Mouse (Mus musculus) layer of hippocampus, adult 18-20 months (tissue): ENCODE results near the gene Rtl5. TPM values are rescaled to one million over a fixed set of nuclear protein-coding genes. Genes with fewer than 3 reads are reported as not detected.

ENCODE experiments used
- DNase-seq, 2 experiments: peaks; one replicate each; pipeline ENCODE4 v3.0.0; 2022; ENCODE audit warnings: low spot score in 2 of 2
- total RNA-seq, 2 experiments: library from RNA; stranded (reverse); gene quantifications; 2 replicates each; pipeline ENCODE4 v1.2.3; 2021

Gene Rtl5
- total RNA-seq, 2 experiments from 2014 or later = 7.5 to 10.8 TPM

- no peak for DNase-seq
These were observed 4.0 kb downstream of the Rtl5 start for GRCm38 (mm10) chrX:102067118-102067517.

- DNase-seq = peak; percentile 54 to 80
These were observed 5.0 kb downstream of the Rtl5 start for GRCm38 (mm10) chrX:102066134-102066533.

GRCm38 (mm10) chrX:102065213-102065775 is 5.8 kb downstream of the Rtl5 start:
- no peak for DNase-seq

GRCm38 (mm10) chrX:102064062-102064461 is 7.0 kb downstream of the Rtl5 start:
- no peak for DNase-seq

- DNase-seq = peak in 1 of 2 experiments; percentile 23
These were observed 10.2 kb downstream of the Rtl5 start for GRCm38 (mm10) chrX:102060891-102061290.

- DNase-seq = no peak
These were observed 10.9 kb downstream of the Rtl5 start for GRCm38 (mm10) chrX:102060243-102060642.

GRCm38 (mm10) chrX:102059437-102059836 is 11.7 kb downstream of the Rtl5 start:
- no peak for DNase-seq

GRCm38 (mm10) chrX:102054009-102054408 is 17.1 kb downstream of the Rtl5 start:
- no peak for DNase-seq

- DNase-seq = no peak
These were observed 17.7 kb downstream of the Rtl5 start for GRCm38 (mm10) chrX:102053371-102053770.

GRCm38 (mm10) chrX:102051225-102051624 is 19.9 kb downstream of the Rtl5 start:
- DNase-seq = no peak

GRCm38 (mm10) chrX:102050552-102050951 is 20.6 kb downstream of the Rtl5 start:
- no peak for DNase-seq

GRCm38 (mm10) chrX:102042386-102042785 is 28.7 kb downstream of the Rtl5 start:
- no peak for DNase-seq

- no peak for DNase-seq
These were observed 29.5 kb downstream of the Rtl5 start for GRCm38 (mm10) chrX:102041562-102041961.

- no peak for DNase-seq
These were observed 33.6 kb downstream of the Rtl5 start for GRCm38 (mm10) chrX:102037506-102037905.

GRCm38 (mm10) chrX:102036866-102037361 is 34.2 kb downstream of the Rtl5 start:
- DNase-seq = no peak

GRCm38 (mm10) chrX:102035671-102036070 is 35.4 kb downstream of the Rtl5 start:
- DNase-seq = no peak

GRCm38 (mm10) chrX:102033566-102033965 is 37.5 kb downstream of the Rtl5 start:
- peak in 1 of 2 experiments; percentile 26 for DNase-seq

- DNase-seq = no peak
These were observed 38.7 kb downstream of the Rtl5 start for GRCm38 (mm10) chrX:102032431-102032830.

GRCm38 (mm10) chrX:102031851-102032250 is 39.3 kb downstream of the Rtl5 start:
- DNase-seq = peak; percentile 32 to 55

GRCm38 (mm10) chrX:102024976-102025375 is 46.1 kb downstream of the Rtl5 start:
- DNase-seq = no peak

- DNase-seq = no peak
These were observed 51.4 kb downstream of the Rtl5 start for GRCm38 (mm10) chrX:102019471-102020240.

- DNase-seq = peak; percentile 50 to 65
These were observed 52.2 kb downstream of the Rtl5 start for GRCm38 (mm10) chrX:102018890-102019289.
